Mouse (Mus musculus): ENCODE data around the gene Agpat2.

The Agpat2 gene

GRCm38 (mm10) chr2:26603720-26604671 is at the start of gene Agpat2:
Agpat2 (minus strand) TSS chr2:26604417.
- ATAC-seq (ENCODE audit: insufficient number of reproducible peaks, low FRiP score, low TSS enrichment), result no peak

- ATAC-seq (ENCODE audit: insufficient number of reproducible peaks, low FRiP score, low TSS enrichment), result peak; percentile 88
Measured at GRCm38 (mm10) chr2:26646643-26647293, 42.6 kb upstream of the Agpat2 start.

- no peak for ATAC-seq (ENCODE audit: insufficient number of reproducible peaks, low FRiP score, low TSS enrichment)
Measured at GRCm38 (mm10) chr2:26643942-26644341, 39.7 kb upstream of the Agpat2 start.

- ATAC-seq (ENCODE audit: insufficient number of reproducible peaks, low FRiP score, low TSS enrichment), result no peak
Measured at GRCm38 (mm10) chr2:26641006-26641647, 36.9 kb upstream of the Agpat2 start.

GRCm38 (mm10) chr2:26639838-26640830 is 35.9 kb upstream of the Agpat2 start:
- ATAC-seq (ENCODE audit: insufficient number of reproducible peaks, low FRiP score, low TSS enrichment), result peak; percentile 71

- no peak for ATAC-seq (ENCODE audit: insufficient number of reproducible peaks, low FRiP score, low TSS enrichment)
Measured at GRCm38 (mm10) chr2:26639083-26639482, 34.9 kb upstream of the Agpat2 start.

- no peak for ATAC-seq (ENCODE audit: insufficient number of reproducible peaks, low FRiP score, low TSS enrichment)
Measured at GRCm38 (mm10) chr2:26638572-26638971, 34.4 kb upstream of the Agpat2 start.

- ATAC-seq (ENCODE audit: insufficient number of reproducible peaks, low FRiP score, low TSS enrichment), result no peak
Measured at GRCm38 (mm10) chr2:26638039-26638438, 33.8 kb upstream of the Agpat2 start.

- no peak for ATAC-seq (ENCODE audit: insufficient number of reproducible peaks, low FRiP score, low TSS enrichment)
Measured at GRCm38 (mm10) chr2:26637316-26637932, 33.2 kb upstream of the Agpat2 start.

GRCm38 (mm10) chr2:26636325-26636635 is 32.1 kb upstream of the Agpat2 start:
- no peak for ATAC-seq (ENCODE audit: insufficient number of reproducible peaks, low FRiP score, low TSS enrichment)

GRCm38 (mm10) chr2:26635489-26636324 is 31.5 kb upstream of the Agpat2 start:
- no peak for ATAC-seq (ENCODE audit: insufficient number of reproducible peaks, low FRiP score, low TSS enrichment)

GRCm38 (mm10) chr2:26634629-26635488 is 30.6 kb upstream of the Agpat2 start:
- no peak for ATAC-seq (ENCODE audit: insufficient number of reproducible peaks, low FRiP score, low TSS enrichment)

- no peak for ATAC-seq (ENCODE audit: insufficient number of reproducible peaks, low FRiP score, low TSS enrichment)
Measured at GRCm38 (mm10) chr2:26633953-26634530, 29.8 kb upstream of the Agpat2 start.

- ATAC-seq (ENCODE audit: insufficient number of reproducible peaks, low FRiP score, low TSS enrichment), result no peak
Measured at GRCm38 (mm10) chr2:26632541-26633395, 28.6 kb upstream of the Agpat2 start.

GRCm38 (mm10) chr2:26628792-26629437 is 24.7 kb upstream of the Agpat2 start:
- peak; percentile 61 for ATAC-seq (ENCODE audit: insufficient number of reproducible peaks, low FRiP score, low TSS enrichment)

Measured in cerebellum, adult (tissue).